Mouse (Mus musculus) myocyte (in vitro differentiated cells): ENCODE data around the gene Nfia. TPM values are rescaled to one million over a fixed set of nuclear protein-coding genes. Genes with fewer than 3 reads are reported as not detected.

Experiments
- H3K27me3 ChIP-seq: one replicate; pipeline ENCODE4 v1.6.1; 2011; ENCODE audit not compliant: control insufficient read depth, insufficient read depth, insufficient read length
- H3K36me3 ChIP-seq: one replicate; pipeline ENCODE4 v1.6.1; 2011; ENCODE audit not compliant: control insufficient read depth, insufficient read depth
- H3K4me2 ChIP-seq: one replicate; pipeline ENCODE4 v1.6.1; 2011; ENCODE audit warnings: low read depth, control low read depth
- H3K4me3 ChIP-seq: one replicate; pipeline ENCODE4 v1.5.1; 2011; ENCODE audit warnings: mild to moderate bottlenecking, control low read depth, moderate library complexity
- H3K79me2 ChIP-seq: one replicate; pipeline ENCODE4 v1.6.1; 2011; ENCODE audit not compliant: control insufficient read depth, insufficient read depth
- H3ac ChIP-seq: one replicate; pipeline ENCODE4 v1.6.1; 2011; ENCODE audit not compliant: control insufficient read depth, insufficient read length
- CEBPB ChIP-seq: IDR thresholded peaks from 2 replicates; pipeline ENCODE4 v1.6.1; 2011; ENCODE audit warnings: mild to moderate bottlenecking, moderate library complexity; ENCODE audit not compliant: poor library complexity, insufficient read depth, severe bottlenecking
- E2F4 ChIP-seq: IDR thresholded peaks from one replicate; pipeline ENCODE4 v1.6.1; 2011; ENCODE audit warnings: mild to moderate bottlenecking, control low read depth, moderate library complexity; ENCODE audit not compliant: insufficient read depth
- MAX ChIP-seq: IDR thresholded peaks from one replicate; pipeline ENCODE4 v1.6.1; 2011; ENCODE audit warnings: low read depth, mild to moderate bottlenecking, control low read depth
- MYOD1 ChIP-seq, 3 experiments: IDR thresholded peaks; one replicate each; pipeline ENCODE4 v1.6.1; 2011; ENCODE audit warnings: control low read depth in 2 of 3, low read depth in 2 of 3, mild to moderate bottlenecking in 2 of 3, moderate library complexity in 1 of 3; ENCODE audit not compliant: insufficient read length in 2 of 3, control insufficient read depth in 1 of 3
- MYOG ChIP-seq, 3 experiments: IDR thresholded peaks; one replicate each; pipeline ENCODE4 v1.6.1; 2011; ENCODE audit warnings: control low read depth in 2 of 3, low read depth in 2 of 3, mild to moderate bottlenecking in 2 of 3; ENCODE audit not compliant: insufficient read length in 2 of 3, control insufficient read depth in 1 of 3, insufficient read depth in 1 of 3
- POLR2A ChIP-seq: IDR thresholded peaks from one replicate; pipeline ENCODE4 v1.6.1; 2011; ENCODE audit warnings: low read depth, mild to moderate bottlenecking, control low read depth, moderate library complexity; ENCODE audit not compliant: insufficient read length
- POLR2AphosphoS2 ChIP-seq: IDR thresholded peaks from one replicate; pipeline ENCODE4 v1.6.1; 2011; ENCODE audit warnings: low read depth, control low read depth; ENCODE audit not compliant: insufficient read length
- REST ChIP-seq: IDR thresholded peaks from one replicate; pipeline ENCODE4 v1.6.1; 2011; ENCODE audit warnings: mild to moderate bottlenecking, control low read depth, moderate library complexity; ENCODE audit not compliant: insufficient read depth, insufficient read length
- SRF ChIP-seq: IDR thresholded peaks from one replicate; pipeline ENCODE4 v1.6.1; 2011; ENCODE audit warnings: low read depth; ENCODE audit not compliant: control insufficient read depth, insufficient read length
- TCF12 ChIP-seq: IDR thresholded peaks from one replicate; pipeline ENCODE4 v1.6.1; 2011; ENCODE audit warnings: mild to moderate bottlenecking, control low read depth; ENCODE audit not compliant: poor library complexity, insufficient read depth, severe bottlenecking
- TCF3 ChIP-seq: IDR thresholded peaks from one replicate; pipeline ENCODE4 v1.6.1; 2011; ENCODE audit warnings: low read depth, control low read depth; ENCODE audit not compliant: insufficient read length
- USF1 ChIP-seq: IDR thresholded peaks from one replicate; pipeline ENCODE4 v1.6.1; 2011; ENCODE audit warnings: low read depth, mild to moderate bottlenecking, control low read depth, moderate library complexity
- polyA plus RNA-seq: library from polyadenylated mRNA; unstranded; fragments of >200 nt; fragmentation: generic; extraction: Trizol; gene quantifications from one replicate; pipeline ENCODE4 v1.2.1, GENCODE M21; 2012; ENCODE audit warnings: missing spikeins

Gene Nfia
- polyA plus RNA-seq, 1 experiment, result 0.25 TPM

- no peak overlapping the region for H3K4me2 ChIP-seq
- H3K36me3 ChIP-seq, result no peaks in the 10 kb centered on the region
- no peaks in the 10 kb centered on the region for H3K79me2 ChIP-seq
- no peak overlapping the region for H3ac ChIP-seq
- H3K27me3 ChIP-seq, result no peaks in the 10 kb centered on the region
- no peak overlapping the region for H3K4me3 ChIP-seq
- TF ChIP-seq TCF3 (no peak), POLR2AphosphoS2 (no peak)
Measured at GRCm38 (mm10) chr4:97923248-97923647, 150.7 kb downstream of the Nfia start.

GRCm38 (mm10) chr4:97923876-97924316 is 151.4 kb downstream of the Nfia start:
- H3K36me3 ChIP-seq, result no peaks in the 10 kb centered on the region
- no peaks in the 10 kb centered on the region for H3K27me3 ChIP-seq
- TF ChIP-seq USF1, result no peak
- no peak for TF ChIP-seq POLR2A
- no peak for TF ChIP-seq REST
- TF ChIP-seq TCF3, result no peak
- no peak for TF ChIP-seq MYOG (IDR thresholded peaks at IDR 0.05; ENCODE audit: control insufficient read depth in 1 of 3, insufficient read depth in 1 of 3, insufficient read length in 2 of 3, low read depth in 2 of 3)
- no peak for TF ChIP-seq CEBPB
- TF ChIP-seq POLR2AphosphoS2, result no peak
- no peak for TF ChIP-seq MAX
- no peak for TF ChIP-seq E2F4
- H3ac ChIP-seq, result no peak overlapping the region
- H3K4me3 ChIP-seq, result no peak overlapping the region
- H3K4me2 ChIP-seq, result no peak overlapping the region
- no peaks in the 10 kb centered on the region for H3K79me2 ChIP-seq

GRCm38 (mm10) chr4:97924414-97924813 is 151.9 kb downstream of the Nfia start:
- Histone ChIP-seq H3K4me2 (no peak overlapping the region), H3ac (no peak overlapping the region), H3K36me3 (no peaks in the 10 kb centered on the region), H3K27me3 (no peaks in the 10 kb centered on the region), H3K79me2 (no peaks in the 10 kb centered on the region), H3K4me3 (no peak overlapping the region)
- no peak for TF ChIP-seq USF1

GRCm38 (mm10) chr4:97924855-97925254 is 152.3 kb downstream of the Nfia start:
- Histone ChIP-seq H3K27me3 (no peaks in the 10 kb centered on the region), H3ac (no peak overlapping the region), H3K36me3 (no peaks in the 10 kb centered on the region), H3K4me3 (no peak overlapping the region), H3K4me2 (no peak overlapping the region), H3K79me2 (no peaks in the 10 kb centered on the region)
- TF ChIP-seq POLR2A, result no peak
- no peak for TF ChIP-seq USF1
- TF ChIP-seq MYOD1 (IDR thresholded peaks at IDR 0.05; ENCODE audit: control insufficient read depth in 1 of 3, insufficient read length in 2 of 3, low read depth in 2 of 3), result no peak

- Histone ChIP-seq H3K36me3 (no peaks in the 10 kb centered on the region), H3K27me3 (no peaks in the 10 kb centered on the region), H3ac (no peak overlapping the region), H3K4me2 (no peak overlapping the region), H3K4me3 (no peak overlapping the region), H3K79me2 (no peaks in the 10 kb centered on the region)
- TF ChIP-seq CEBPB (no peak), MAX (no peak), USF1 (no peak), E2F4 (no peak), POLR2AphosphoS2 (no peak), MYOD1 (IDR thresholded peaks at IDR 0.05; ENCODE audit: control insufficient read depth in 1 of 3, insufficient read length in 2 of 3, low read depth in 2 of 3) (no peak), POLR2A (no peak), REST (no peak), SRF (no peak)
Measured at GRCm38 (mm10) chr4:97925644-97926043, 153.1 kb downstream of the Nfia start.

- Histone ChIP-seq H3K27me3 (no peaks in the 10 kb centered on the region), H3K79me2 (no peaks in the 10 kb centered on the region), H3K4me2 (no peak overlapping the region), H3K36me3 (no peaks in the 10 kb centered on the region), H3K4me3 (no peak overlapping the region), H3ac (no peak overlapping the region)
- TF ChIP-seq USF1 (no peak), MAX (no peak), TCF12 (no peak), POLR2A (no peak), MYOD1 (IDR thresholded peaks at IDR 0.05; ENCODE audit: control insufficient read depth in 1 of 3, insufficient read length in 2 of 3, low read depth in 2 of 3) (no peak), REST (no peak), MYOG (IDR thresholded peaks at IDR 0.05; ENCODE audit: control insufficient read depth in 1 of 3, insufficient read depth in 1 of 3, insufficient read length in 2 of 3, low read depth in 2 of 3) (no peak)
Measured at GRCm38 (mm10) chr4:97926607-97927308, 154.2 kb downstream of the Nfia start.
